Mouse (Mus musculus): ENCODE measurements at regions not wholly inside any gene's neighbourhood (a gene's known extent, or its start where the extent isn't known, plus 50 kb on each side); places are given as distances from the start of the nearest gene placed in this dataset.
A peak's percentile ranks its signal among the peaks of the same experiment; 100 is the strongest.

DNA sequence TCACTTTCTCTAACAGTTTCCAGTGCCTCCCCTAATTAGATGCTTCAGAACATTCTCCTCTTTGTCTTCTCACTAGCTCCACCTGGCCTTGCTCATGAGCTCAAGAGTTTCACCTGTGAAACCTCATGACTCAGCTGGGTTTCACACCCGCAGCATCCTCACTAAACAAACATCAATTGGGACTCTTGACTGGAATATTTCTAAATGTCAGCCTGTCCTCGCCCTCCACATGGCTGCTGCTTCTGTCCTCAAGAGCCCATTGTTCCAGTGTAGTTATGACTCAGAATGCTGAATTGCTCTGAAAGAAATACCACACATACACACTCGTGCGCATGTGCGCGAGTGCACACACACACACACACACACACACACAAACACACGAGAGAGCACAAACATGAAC is 407.2 kb downstream of the Prss52 start:
- peak in 1 of 2 experiments; percentile 37 for DNase-seq

DNA sequence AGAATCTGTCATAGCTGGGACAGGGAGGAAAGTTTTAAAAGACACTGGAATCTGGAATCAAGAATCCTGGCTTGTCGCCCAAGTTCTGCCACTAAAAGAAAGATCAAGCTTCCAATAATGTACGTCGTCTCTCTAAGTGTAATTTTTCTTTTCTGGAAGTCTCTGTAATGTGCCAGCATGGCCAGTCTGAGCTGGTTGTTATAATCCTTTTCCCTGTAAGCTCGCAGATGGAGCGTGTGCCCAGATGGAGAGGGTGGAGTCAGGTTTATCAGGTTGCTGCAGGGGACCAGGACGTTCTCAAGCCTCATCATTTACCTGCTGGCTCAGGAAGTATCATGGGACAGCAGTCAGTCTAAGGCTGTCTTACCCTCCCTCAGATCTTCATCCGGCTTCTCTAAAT is 408.6 kb downstream of the Prss52 start:
- DNase-seq, result peak; percentile 54 to 67

DNA sequence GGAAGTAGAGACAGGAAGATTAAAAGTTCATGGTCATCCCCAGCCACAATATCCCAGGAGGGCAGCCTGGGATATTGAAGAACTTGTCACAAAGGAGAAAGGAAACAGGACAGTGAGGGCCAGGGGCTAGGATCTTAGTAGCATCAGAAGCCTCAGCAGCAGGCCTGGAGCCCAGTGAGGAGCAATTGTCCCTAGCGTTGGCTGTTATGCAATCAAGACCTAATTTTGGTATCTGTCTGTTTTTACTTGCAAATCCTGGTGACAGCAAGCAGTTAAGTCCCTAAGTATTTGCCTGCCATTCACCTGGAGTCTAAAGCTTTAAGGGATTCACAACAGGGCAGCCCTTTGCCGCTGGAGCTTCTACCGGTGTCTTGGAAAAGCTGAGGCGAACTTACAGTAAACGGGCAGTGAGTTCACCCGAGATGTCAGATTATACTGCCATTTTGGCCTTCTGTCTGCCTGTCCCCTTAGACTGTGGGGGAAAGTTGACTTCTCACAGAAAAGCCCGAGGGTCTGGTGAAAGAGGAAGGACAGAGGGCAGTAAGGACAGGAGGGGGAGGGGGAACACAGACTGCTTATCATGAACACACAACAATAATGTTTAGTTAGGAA is 413.6 kb downstream of the Prss52 start:
- no peak for DNase-seq

DNA sequence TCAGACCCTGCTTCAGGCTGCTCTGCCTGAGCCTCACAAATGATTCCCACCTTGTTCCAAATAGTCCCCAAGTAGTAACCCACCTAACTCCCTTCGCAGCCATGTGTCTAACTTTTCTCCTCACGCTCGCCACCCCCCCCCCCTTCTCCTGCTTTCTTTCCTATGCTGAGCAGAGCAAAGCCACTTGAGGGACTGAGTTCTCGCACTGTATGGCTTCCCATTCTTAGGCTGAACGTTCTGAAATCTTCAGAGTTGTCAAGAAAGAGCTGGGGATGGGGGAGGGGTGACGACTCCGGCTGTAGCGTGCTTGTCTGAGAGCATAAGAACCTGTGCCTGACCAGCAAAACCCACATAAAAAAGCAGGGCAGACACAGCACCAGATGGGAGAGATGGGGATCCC is 420.6 kb downstream of the Prss52 start:
- DNase-seq, result no peak

DNA sequence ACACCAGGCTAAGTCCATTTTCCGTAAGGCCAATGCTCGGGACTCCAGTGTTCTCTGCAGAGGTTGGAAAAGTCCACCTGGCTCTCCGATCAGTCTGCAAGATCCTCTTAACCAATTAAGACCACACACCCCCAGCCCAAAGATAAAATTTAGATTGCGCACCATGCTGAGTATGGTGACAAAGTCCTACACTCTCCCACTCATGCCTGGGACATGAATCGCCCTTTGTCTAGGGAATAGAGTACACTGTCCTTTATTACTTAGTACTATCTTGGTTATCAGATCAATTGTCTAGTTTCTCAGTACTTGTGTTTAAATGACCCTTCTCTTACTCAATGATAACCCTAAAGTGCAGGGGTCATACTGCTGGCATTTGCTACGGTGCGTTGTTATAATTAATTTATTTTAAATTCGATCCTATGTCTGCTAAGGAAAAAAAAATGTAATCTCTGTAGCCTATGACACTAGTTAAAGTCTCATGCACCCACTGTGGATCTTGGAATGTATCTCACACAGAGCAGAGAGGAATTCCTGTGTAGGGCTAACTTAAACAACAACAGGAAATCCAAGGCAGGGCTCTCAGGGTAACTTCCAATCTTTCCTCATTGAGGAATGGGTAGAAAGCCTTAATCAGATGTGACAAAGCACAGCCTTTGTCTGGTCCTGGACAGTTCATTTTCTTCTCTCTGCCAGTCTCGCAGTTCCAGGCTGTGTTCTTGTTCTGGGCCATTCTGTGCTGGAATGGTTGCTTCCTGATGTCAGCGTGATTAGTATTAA is 421.4 kb downstream of the Prss52 start:
- DNase-seq, result no peak

DNA sequence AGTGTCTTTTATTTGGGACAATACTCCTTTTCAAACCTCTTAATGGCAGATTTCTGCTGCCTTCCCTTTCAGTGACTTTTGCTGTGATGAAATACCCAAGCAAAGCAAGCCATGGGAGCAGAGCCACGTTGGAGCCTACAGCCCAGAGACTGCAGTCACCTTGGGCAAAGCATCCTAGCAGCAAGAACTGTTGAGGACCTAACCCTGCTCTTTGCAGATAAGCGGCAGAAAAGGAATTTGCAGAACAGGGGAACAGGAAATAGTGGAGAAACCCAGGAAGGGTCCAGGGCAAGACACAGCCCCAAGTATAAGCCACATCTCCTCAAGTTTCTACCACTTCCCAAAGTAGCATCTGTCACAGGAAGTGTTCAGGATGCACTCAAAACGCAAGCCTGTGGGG is 426.5 kb downstream of the Prss52 start:
- no peak for DNase-seq

DNA sequence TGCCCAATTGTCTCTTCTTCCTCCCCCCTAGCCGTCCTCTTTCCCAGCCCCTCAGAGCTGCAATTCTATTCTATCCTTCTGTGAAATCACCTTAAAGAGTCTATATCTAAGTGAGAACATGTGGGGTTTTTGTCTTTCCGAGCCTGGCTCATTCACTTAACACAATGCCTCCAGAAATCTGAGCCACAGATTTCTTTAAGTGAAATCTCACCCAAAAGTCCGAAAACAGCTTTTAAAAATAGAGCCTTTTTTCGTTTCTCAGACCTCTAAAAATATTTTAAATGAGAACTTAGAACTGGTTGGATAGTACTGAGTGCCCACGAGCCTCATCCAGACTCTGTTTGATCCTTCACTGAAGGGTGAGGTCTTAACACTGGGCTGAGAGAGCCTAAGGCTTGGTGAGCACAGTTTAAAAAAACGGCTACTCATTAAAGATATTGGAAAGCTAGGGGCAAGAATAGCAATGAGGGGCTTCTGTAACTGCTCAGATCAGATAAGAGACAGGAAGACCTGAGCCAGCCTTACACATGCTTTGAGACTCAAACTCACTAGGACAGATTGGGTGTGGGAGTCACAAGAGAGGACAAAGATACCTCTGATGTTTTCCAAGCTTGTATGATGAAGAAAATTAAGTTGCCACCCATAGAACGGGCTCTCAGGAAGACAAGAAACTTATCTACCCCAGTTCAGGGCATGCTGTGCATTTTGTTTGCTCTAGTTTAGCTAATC is 427.3 kb downstream of the Prss52 start:
- no peak for DNase-seq

DNA sequence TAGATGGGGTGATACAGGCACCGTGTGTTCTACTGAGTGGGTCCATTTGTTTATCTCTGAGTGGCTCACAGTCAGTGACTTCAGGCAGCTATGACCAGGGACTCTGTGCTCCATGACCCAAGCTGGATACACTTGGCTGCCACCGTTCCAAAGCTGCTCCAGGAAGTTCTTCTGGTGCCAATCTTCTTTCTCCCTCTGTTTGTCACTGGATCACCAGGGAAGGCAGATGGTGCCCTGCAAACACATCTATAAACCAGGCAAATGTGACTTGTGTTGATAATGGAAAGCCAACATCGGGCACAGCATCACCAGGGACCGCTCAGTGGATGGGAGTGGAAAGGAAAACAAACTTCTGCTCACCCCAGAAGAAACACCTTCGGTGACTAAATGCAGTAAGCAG is 428.3 kb downstream of the Prss52 start:
- DNase-seq, result peak in 1 of 2 experiments; percentile 13

DNA sequence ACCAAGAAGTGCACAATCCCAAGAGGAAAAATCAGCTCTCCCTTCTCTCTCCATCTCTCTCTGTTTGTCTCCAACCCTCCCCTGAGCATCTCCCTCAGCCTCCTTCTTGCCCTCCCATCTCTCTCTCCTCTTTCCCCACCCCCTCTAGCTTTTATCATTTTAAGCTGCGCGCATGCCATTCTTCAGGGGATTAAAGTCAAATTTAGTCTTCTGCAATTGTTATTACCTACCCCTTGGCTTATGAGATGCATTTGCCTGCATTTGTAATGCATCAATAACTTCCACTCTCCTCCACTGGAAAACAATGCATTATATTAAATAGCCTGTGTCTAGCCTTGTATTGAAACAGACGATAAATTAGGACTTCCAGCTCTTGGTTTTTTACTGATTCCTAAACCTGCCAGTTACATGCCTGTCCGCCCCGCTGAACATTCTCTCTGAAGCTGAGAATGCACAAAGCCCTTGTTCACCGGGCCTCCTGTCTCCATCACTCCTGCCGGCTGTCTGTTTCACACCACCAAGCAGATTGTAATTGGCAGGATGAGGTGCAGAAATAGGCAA is 429.6 kb downstream of the Prss52 start:
- peak; percentile 46 to 50 for DNase-seq

DNA sequence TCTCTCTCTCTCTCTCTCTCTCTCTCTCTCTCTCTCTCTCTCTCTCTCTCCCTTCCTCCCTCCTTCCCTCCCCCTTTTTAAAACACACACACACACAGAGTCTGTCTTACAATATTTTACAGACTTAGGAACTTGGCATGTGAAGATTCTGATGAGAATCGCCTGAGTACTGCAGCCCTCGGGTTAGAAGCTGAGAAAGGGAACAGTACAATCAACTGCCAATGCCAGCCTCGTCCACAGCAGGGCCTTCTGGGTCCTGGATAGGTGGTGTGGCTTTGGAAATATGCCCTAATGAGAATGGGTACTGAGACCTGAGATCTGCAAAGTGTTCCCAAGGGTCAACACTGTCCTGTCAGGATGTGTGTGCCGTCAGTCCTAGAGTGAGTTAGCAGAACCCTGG is 430.1 kb downstream of the Prss52 start:
- DNase-seq, result peak; percentile 25 to 28

DNA sequence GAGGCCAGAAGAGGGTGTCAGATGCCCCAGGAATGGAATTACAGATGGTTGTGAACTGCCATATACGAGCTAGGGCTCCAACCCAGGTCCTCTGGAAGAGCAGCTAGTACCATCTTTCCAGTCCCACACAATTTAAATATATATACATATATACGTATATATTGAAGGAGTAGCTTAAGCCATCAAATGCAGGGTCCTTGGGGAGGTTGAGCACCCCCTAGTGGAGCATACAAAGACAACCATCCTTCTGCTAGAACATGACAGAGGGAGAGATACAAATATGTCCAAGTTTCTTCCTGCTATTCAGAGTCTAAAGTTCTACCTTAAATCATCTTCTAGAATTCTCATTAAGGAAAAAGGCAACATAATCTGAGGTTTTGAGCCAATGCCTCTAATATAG is 435.4 kb downstream of the Prss52 start:
- no peak for DNase-seq

DNA sequence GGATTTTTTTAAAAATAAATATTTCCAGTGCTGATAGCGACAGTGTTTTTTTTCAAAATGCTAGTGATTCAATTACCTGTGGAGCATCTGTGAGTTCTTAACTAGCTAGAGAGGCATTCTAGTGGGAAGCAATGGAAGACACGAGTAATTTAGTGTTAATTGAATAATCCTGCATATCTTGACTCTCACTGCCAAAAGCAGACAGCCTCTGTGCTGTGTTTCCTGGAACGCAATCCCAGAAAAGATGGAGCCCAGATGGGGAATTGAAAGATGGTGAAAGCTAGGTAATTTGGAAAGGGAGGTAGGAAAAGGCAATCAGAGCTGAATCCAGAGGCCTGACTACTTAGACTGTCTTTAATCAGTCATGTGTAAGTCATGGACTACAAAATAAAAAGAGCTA is 441.0 kb downstream of the Prss52 start:
- DNase-seq, result no peak

DNA sequence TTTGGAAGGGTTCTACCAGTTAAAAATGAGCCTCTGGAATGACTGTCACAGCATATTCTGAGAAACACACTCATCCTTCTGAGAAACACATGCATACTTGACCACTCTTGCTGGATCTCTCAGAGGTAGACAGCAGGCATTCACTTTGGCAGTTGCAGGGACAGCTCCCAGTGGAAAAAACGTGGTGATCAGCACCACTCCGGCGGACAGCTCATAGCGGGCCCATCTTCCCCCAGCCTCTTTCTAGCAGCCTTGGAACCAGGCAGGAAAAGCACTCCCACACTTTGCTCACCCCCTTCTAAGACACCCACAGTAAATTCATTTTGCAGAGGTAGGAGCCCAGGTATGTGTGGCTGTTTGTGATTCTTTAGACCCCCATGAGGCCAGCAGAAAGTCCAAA is 442.7 kb downstream of the Prss52 start:
- DNase-seq, result no peak

DNA sequence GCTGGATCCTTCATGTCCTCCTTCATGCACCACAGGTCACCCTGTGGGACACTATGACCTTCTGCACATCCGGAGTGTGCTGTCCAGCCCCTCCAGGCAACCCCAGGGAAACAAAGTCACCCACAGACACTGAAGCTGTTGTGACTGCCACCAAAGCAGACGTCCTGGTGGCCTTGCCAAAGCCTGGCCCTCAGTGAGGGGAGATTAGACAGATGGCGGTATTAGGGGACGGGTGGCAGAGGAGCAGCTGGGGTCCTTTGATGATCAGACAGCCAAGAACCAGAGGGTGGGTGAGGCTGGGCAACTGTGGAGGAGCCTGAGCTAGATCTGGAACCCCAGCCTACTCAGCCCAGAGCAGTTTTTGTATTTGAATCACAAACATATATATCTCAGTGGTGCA is 448.9 kb downstream of the Prss52 start:
- no peak for DNase-seq

DNA sequence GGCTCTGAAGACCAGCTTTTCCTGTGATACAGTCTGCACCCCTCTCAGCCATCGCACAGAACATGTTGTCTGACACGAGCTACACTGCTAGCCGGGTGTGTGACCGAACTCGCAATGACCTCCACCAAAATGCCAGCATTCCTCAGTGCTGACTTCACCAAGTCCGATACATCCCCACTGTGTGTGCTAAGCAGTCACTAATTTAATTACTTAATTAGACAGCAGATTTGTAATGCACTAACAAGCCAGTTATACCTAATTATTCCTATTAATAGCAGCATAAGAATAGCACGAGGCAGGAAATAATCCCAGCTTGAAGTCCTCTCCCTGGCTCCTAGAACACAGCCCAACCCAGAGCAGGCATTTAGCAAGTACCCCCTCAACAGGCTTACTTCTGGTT is 452.0 kb downstream of the Prss52 start:
- DNase-seq, result no peak

DNA sequence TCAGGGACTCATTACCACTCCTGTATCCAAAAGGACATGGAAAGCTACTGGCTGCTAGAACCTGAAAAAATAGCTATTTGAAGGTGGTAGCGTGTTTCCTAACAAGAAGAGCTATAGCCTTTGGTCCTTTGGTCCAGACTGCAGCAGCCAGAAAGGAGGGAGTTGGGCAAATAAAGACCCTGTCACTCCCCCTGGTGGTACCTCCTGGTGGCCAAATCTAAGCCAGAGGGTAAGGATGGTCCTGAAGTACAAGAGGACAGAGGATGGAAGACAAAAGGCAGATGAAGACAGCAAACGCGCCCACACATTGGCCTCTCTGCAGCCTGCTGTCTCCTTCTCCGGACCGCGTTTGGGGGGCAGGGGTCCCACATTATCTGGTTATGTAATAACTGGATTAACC is 453.4 kb downstream of the Prss52 start:
- no peak for DNase-seq

DNA sequence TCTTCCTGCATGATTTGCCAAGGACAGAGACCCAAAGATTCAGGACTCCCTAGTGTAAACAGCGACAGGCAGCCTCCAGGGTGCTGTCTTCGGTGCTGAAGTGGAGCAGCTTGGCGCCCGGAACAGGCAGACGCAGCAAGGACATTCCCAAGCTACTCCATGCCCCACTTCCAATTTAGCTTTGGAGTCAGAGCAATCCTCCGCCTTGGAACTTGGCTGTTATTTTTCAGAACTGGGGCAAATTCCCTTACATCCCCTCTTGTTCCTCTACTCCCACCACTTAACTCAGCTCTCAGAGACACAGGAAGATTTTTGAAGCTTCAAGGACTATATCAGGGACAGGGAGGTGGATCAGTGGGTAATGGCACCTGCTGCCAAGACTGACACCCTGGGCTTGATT is 464.6 kb downstream of the Prss52 start:
- DNase-seq, result peak in 1 of 2 experiments; percentile 23

DNA sequence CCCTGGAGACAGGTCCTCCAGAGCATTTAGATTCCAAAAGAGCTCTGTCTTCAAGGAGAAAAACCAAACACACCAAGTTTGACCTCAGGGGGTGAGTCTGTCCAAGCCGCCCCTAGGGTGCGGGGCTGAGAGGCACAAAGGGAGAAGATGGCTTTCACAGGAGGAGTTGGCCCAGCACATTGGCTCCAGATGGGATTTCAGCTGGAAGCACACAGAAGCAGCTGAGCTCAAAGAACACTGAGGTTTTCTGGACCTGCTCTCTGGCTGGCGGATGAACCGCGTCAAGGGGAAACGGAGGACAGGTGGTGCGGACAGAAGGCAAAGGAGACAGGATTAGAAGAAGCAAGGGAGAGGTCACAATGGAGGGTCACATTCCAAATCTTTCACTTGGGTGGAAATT is 466.9 kb downstream of the Prss52 start:
- peak; percentile 77 to 86 for DNase-seq

DNA sequence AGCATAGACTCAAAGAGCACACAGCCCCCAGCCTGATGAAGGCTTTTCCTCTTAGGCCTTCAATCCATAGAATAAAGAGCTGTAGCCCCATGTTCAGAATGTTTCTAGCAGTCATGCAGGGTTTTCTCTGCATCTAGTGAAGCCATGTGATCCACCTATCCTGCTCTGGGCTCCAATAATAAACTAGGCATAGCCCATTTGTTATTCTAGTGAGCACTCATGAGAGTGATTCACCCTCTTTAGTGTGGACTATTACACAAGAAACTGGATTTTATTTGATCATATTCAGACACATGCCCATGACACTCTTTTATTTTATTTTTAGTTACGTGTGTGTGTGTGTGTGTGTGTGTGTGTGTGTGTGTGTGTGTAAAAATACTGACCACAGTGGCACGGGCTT is 468.7 kb downstream of the Prss52 start:
- no peak for DNase-seq

DNA sequence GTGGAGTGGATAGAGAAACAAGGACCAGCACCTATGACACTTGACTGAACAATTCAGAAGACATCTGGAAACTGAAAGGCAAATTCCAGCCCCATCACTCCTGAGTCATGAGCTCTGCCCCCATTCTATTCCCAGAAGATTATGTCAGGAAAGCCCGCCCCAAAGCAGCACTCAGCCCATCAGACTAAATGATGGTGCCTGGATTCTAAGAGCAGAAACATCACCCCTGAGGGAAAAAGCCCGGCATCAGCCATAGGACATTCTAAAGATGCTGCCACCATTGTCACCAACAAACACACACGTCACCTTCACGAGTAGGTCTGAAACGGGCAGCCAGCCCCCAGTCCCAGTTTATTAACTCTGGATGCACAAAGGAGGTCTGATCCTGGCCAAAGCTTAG is 469.7 kb downstream of the Prss52 start:
- DNase-seq, result peak in 1 of 2 experiments; percentile 30

DNA sequence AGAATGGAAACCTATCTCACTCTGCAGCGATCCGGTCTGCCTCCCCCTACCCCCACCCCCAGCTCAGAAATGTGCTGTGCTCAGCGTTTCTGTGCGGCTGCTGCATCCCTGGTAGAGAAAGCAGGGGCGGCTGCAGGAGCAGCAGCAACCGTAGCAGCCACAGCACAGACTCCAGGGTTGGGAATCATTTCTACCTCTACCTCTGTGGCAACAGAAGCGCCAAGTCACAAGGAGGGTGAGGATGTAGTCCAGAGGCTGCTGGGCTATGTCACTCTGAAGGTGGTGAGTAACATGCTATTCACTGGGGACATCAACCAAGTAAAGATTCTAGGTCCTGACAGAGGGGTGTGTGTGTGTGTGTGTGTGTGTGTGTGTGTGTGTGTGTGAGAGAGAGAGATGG is 470.2 kb downstream of the Prss52 start:
- DNase-seq, result peak; percentile 26 to 39

DNA sequence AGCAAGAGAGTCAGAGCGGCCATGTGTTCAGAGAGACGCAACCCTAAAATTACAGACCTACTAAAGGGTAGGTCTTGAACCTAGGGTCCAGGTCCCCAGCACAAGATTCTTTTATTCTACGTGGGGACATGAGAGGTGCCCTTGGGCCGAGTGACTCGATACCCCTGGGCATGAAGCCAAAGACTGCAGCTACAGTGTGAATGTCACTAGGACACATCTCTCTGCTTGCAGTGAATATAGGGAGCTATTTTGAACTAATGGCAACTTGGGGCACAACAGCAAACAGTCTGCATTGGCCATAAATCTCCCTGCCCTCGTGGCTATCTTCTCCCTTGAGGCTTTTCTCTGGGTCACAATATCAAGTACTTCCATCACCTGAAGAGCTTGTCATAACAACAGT is 470.7 kb downstream of the Prss52 start:
- peak in 1 of 2 experiments; percentile 46 for DNase-seq

DNA sequence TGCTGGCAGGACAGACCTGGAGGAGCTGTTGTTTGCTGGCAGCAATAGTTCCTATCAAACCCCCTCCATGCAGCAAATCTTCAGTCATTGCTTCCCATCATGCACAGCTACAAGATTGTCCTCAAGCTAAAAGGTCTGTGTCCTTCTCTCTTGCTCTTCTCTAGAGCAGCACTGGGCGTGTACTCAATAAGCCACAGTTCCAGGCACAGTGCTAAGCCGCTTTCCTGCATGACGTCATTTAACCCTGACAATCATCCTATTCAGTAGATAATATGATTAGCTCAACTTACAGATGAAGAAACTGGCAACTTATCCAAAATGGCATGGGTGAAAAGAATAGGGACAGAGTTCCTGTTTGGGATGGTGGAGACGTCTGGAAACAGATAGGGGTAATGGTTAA is 471.9 kb downstream of the Prss52 start:
- peak in 1 of 2 experiments; percentile 23 for DNase-seq

DNA sequence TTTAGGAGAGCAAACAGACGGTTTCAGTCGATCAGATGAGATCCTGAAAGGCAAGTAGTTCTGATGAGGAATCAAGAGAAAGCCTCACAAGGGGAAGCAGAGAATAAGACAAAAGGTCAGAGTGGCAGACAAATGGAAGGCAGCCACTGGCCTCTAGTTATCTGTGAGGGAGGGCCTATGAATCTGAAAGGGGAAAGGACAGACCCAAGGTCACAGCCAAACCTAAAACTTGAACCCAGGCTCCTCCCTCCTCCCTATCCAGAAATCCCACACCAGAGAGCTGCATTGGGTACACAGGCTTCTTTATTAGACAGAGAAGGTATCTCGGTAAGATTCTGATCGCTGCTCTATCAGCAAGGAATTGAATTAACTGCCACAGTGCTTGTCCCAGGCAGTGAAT is 476.0 kb downstream of the Prss52 start:
- DNase-seq, result no peak
